Mouse (Mus musculus) kidney, adult 2 months (tissue): ENCODE measurements around the gene Ppm1h. TPM values are rescaled to one million over a fixed set of nuclear protein-coding genes. Genes with fewer than 3 reads are reported as not detected.

Experiments
- DNase-seq: peaks from one replicate; pipeline ENCODE4 v3.0.0; 2021
- H3K27ac ChIP-seq: fragments of 200-500 bp; 2 replicates; pipeline ENCODE4 v1.5.1; 2012; ENCODE audit warnings: low read depth, low read length, control low read depth, inconsistent platforms; ENCODE audit not compliant: insufficient read depth
- H3K27me3 ChIP-seq: fragments of 200-500 bp; replicated peaks from 2 replicates; pipeline ENCODE4 v1.6.1; 2012; ENCODE audit warnings: mild to moderate bottlenecking, moderate library complexity, low read length, inconsistent platforms; ENCODE audit not compliant: control insufficient read depth, insufficient read depth
- H3K36me3 ChIP-seq: fragments of 200-500 bp; 2 replicates; pipeline ENCODE4 v1.6.1; 2012; ENCODE audit warnings: mild to moderate bottlenecking, moderate library complexity, low read length, inconsistent platforms; ENCODE audit not compliant: control insufficient read depth, insufficient read depth
- H3K4me1 ChIP-seq: fragments of 200-500 bp; 2 replicates; pipeline ENCODE4 v1.6.1; 2011; ENCODE audit warnings: low read length; ENCODE audit not compliant: control insufficient read depth, insufficient read depth
- H3K4me3 ChIP-seq: fragments of 200-500 bp; 2 replicates; pipeline ENCODE4 v1.5.1; 2011; ENCODE audit warnings: mild to moderate bottlenecking, low read depth, low read length, control low read depth; ENCODE audit not compliant: insufficient read depth
- CTCF ChIP-seq: fragments of 200-500 bp; conservative IDR thresholded peaks from 2 replicates; pipeline ENCODE4 v1.5.1; 2011; ENCODE audit warnings: low read depth, mild to moderate bottlenecking, control low read depth, low read length, moderate library complexity, mixed read lengths; ENCODE audit not compliant: insufficient read depth, insufficient read length
- POLR2A ChIP-seq: fragments of 200-500 bp; IDR thresholded peaks from one replicate; pipeline ENCODE4 v1.6.1; 2011; ENCODE audit warnings: low read depth, low read length, control low read depth
- WGBS: fragments of 180-500 bp; shearing (Covaris S2); methylation state at CpG from one replicate; pipeline ENCODE4 v1.1.7; 2018; 5-methylcytosine and 5-hydroxymethylcytosine counted together
- polyA plus RNA-seq: library from polyadenylated mRNA; depleted of rRNA; stranded (reverse); fragments of >200 nt; gene quantifications from 2 replicates; pipeline ENCODE4 v1.2.3, GENCODE M21; 2012

Ppm1h gene
- polyA plus RNA-seq, 1 experiment: 27.1 TPM

GRCm38 (mm10) chr10:122984531-122985251 is 306.1 kb downstream of the Ppm1h start:
- WGBS: 6% methylated on average over 10 of the region's 10 CpGs
- no peak for TF ChIP-seq CTCF
- no peak for TF ChIP-seq POLR2A

GRCm38 (mm10) chr10:122985252-122985514 is 306.6 kb downstream of the Ppm1h start:
- Histone ChIP-seq H3K4me1 (peaks cover 3% of the 10 kb centered on the region; the same call in 1 of the 2 replicates), H3K27me3 (no peaks in the 10 kb centered on the region), H3K27ac (peak overlapping the region; percentile 88), H3K36me3 (no peaks in the 10 kb centered on the region), H3K4me3 (peak overlapping the region; percentile 70)
- whole genome bisulfite sequencing: 0% methylated on average over 37 of the region's 37 CpGs
- no peak for TF ChIP-seq CTCF
- no peak for TF ChIP-seq POLR2A
- peak; percentile 52 for DNase-seq

More at GRCm38 (mm10) chr10:122984531-122985251, 306.1 kb downstream of the Ppm1h start:
- DNase-seq: no peak
- peak overlapping the region; percentile 70 for H3K4me3 ChIP-seq
- H3K4me1 ChIP-seq: peaks cover 3% of the 10 kb centered on the region; the same call in 1 of the 2 replicates
- no peaks in the 10 kb centered on the region for H3K36me3 ChIP-seq
- peak overlapping the region; percentile 88 for H3K27ac ChIP-seq
- H3K27me3 ChIP-seq: no peaks in the 10 kb centered on the region

DNA sequence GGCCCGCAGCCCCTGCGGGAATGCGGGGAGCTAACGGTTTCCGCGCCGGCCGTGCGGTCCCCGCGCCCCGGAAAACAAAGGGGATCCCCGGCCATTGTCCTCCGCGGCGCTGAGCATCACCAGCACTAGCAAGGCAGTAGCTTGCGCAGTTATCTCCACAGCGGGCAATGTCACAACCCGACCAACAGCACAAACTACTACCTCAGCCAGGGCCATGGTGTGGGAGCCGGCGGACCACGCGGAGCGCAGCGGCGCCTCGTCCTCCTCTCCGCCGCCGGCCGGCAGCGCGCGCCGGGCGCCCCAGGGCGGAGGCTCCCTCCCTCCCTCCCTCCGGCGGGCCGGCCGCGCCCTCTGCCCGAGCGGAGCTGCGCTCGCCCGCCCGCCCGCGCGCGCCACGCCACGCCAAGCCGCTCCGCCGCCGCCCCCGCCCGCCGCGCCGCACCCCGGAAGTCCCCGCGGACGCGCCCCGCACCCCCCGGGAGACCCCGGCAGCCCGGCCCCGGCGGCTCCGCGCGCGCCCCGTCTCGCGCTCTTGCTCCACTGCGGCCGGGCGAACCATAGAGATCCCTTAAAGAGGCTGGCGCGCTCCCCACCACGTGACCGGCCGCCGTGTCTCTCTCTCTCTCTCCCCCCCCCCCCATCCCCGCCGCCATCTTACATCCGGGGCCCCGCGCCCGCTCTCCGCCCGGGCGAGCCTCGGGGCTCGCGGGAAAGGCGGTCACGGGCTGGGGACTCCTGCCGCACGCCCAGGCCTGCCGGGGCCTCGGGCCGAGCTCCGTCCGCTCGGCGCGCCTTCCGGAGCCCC is 307.2 kb downstream of the Ppm1h start:
- DNase-seq: peak; percentile 87
- H3K4me3 ChIP-seq: peak overlapping the region; percentile 70
- H3K4me1 ChIP-seq: peaks cover 3% of the 10 kb centered on the region; the same call in 1 of the 2 replicates
- WGBS: 5% methylated on average over 97 of the region's 115 CpGs
- H3K27me3 ChIP-seq: no peaks in the 10 kb centered on the region
- H3K27ac ChIP-seq: peak overlapping the region; percentile 100
- no peaks in the 10 kb centered on the region for H3K36me3 ChIP-seq
- no peak for TF ChIP-seq POLR2A
- no peak for TF ChIP-seq CTCF

GRCm38 (mm10) chr10:122986320-122987225 is 308.0 kb downstream of the Ppm1h start:
- TF ChIP-seq POLR2A (no peak), CTCF (no peak)
- Histone ChIP-seq H3K36me3 (no peaks in the 10 kb centered on the region), H3K4me3 (peak overlapping the region; percentile 70), H3K4me1 (peaks cover 3% of the 10 kb centered on the region; the same call in 1 of the 2 replicates), H3K27ac (peak overlapping the region; percentile 100), H3K27me3 (no peaks in the 10 kb centered on the region)
- WGBS: 6% methylated on average over 54 of the region's 54 CpGs
- DNase-seq: peak; percentile 88

- peak; percentile 54 for TF ChIP-seq CTCF
- no peak for TF ChIP-seq POLR2A
- Histone ChIP-seq H3K36me3 (no peaks in the 10 kb centered on the region), H3K4me3 (no peak overlapping the region), H3K4me1 (peaks cover 3% of the 10 kb centered on the region; the same call in 1 of the 2 replicates), H3K27ac (no peak overlapping the region), H3K27me3 (no peaks in the 10 kb centered on the region)
- peak; percentile 76 for DNase-seq
- WGBS: 8% methylated on average over 9 of the region's 9 CpGs
These were observed 309.1 kb downstream of the Ppm1h start for GRCm38 (mm10) chr10:122987671-122988128.

DNA sequence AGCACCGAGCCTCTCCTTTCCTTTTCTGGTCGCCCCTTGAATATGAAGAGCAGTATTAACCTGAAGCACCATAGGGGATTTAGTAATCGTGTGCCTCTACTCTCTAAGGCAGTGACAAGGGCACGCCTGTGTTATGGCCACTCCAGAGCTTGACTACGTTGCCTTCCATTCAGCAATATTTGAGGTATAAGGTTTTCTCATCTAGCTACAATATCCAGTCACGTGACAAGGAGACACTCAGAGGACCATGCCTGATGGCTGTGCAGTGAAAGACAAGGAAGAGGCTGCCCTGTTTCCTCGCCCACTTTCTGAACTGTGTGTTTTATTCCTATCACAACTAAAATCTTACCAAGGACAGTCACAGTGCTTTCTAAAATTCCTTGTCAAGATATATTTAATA is 309.8 kb downstream of the Ppm1h start:
- Histone ChIP-seq H3K27ac (no peak overlapping the region), H3K4me1 (peaks cover 3% of the 10 kb centered on the region; the same call in 1 of the 2 replicates), H3K4me3 (peak overlapping the region; percentile 9; the same call in 1 of the 2 replicates), H3K36me3 (no peaks in the 10 kb centered on the region), H3K27me3 (no peaks in the 10 kb centered on the region)
- DNase-seq: no peak
- no peak for TF ChIP-seq POLR2A
- no peak for TF ChIP-seq CTCF
- WGBS: 42% methylated on average over 7 of the region's 7 CpGs
